Mouse (Mus musculus) embryonic facial prominence, embryonic 14.5 days (tissue): ENCODE results near the gene Arid5b. TPM values are rescaled to one million over a fixed set of nuclear protein-coding genes. Genes with fewer than 3 reads are reported as not detected.
A peak's percentile ranks its signal among the peaks of the same experiment; 100 is the strongest.

Experiments used
- ATAC-seq: fragments of 200-750 bp; cut with Nextera tagmentation; 2 replicates; pipeline ENCODE4 v1.8.0; 2017; ENCODE audit warnings: low read depth, moderate number of reproducible peaks, moderate TSS enrichment
- DNase-seq: peaks from one replicate; pipeline ENCODE4 v3.0.0-alpha.2; 2015; ENCODE audit warnings: low spot score
- H3K27ac ChIP-seq: fragments of 300-500 bp; sonication (generic); replicated peaks from 2 replicates; pipeline ENCODE4 v1.5.1; 2014; ENCODE audit warnings: low read depth, mild to moderate bottlenecking, low read length, moderate library complexity
- H3K27me3 ChIP-seq: fragments of 300-500 bp; sonication (generic); replicated peaks from 2 replicates; pipeline ENCODE4 v1.6.1; 2014; ENCODE audit warnings: low read length; ENCODE audit not compliant: control insufficient read depth, insufficient read depth
- H3K36me3 ChIP-seq: fragments of 300-500 bp; sonication (generic); 2 replicates; pipeline ENCODE4 v1.6.1; 2014; ENCODE audit warnings: low read length, mixed read lengths; ENCODE audit not compliant: control insufficient read depth, insufficient read depth
- H3K4me1 ChIP-seq: fragments of 300-500 bp; sonication (generic); 2 replicates; pipeline ENCODE4 v1.6.1; 2014; ENCODE audit warnings: antibody characterized with exemption, low read length; ENCODE audit not compliant: control insufficient read depth, insufficient read depth
- H3K4me2 ChIP-seq: fragments of 300-500 bp; sonication (generic); 2 replicates; pipeline ENCODE4 v1.6.1; 2014; ENCODE audit warnings: low read depth, mild to moderate bottlenecking, low read length, moderate library complexity, mixed read lengths
- H3K4me3 ChIP-seq: fragments of 300-500 bp; sonication (generic); 2 replicates; pipeline ENCODE4 v1.5.1; 2014; ENCODE audit warnings: low read depth, mild to moderate bottlenecking, low read length
- H3K9ac ChIP-seq: fragments of 300-500 bp; sonication (generic); 2 replicates; pipeline ENCODE4 v1.6.1; 2014; ENCODE audit warnings: low read depth, mild to moderate bottlenecking, low read length, moderate library complexity, mixed read lengths
- H3K9me3 ChIP-seq: fragments of 300-500 bp; sonication (generic); 2 replicates; pipeline ENCODE4 v1.6.1; 2016; ENCODE audit warnings: low read length; ENCODE audit not compliant: control insufficient read depth
- WGBS: fragments of 180-500 bp; shearing (Covaris S2); extraction: QIAGEN DNeasy Blood & Tissue Kit; methylation state at CpG from one replicate; pipeline ENCODE4 v1.1.7; 2014; 5-methylcytosine and 5-hydroxymethylcytosine counted together
- polyA plus RNA-seq: library from polyadenylated mRNA; unstranded; fragments of >200 nt; fragmentation: Nextera tagmentation; extraction: Ambion mirVana; gene quantifications from 2 replicates; pipeline ENCODE4 v1.2.1, GENCODE M21; 2014

Arid5b gene
- polyA plus RNA-seq, 1 experiment from 2014 or later: 34.4 TPM

- Histone ChIP-seq H3K4me3 (no peak overlapping the region), H3K9ac (no peak overlapping the region), H3K4me1 (peaks cover 36% of the 10 kb centered on the region), H3K27me3 (no peaks in the 10 kb centered on the region), H3K27ac (no peak overlapping the region), H3K9me3 (no peaks in the 10 kb centered on the region), H3K36me3 (peaks cover 37% of the 10 kb centered on the region), H3K4me2 (no peak overlapping the region)
- 44% methylated on average over 7 of the region's 7 CpGs for WGBS
- ATAC-seq (no peak), DNase-seq (no peak)
These were observed 148.9 kb downstream of the Arid5b start for GRCm38 (mm10) chr10:68129651-68130050.

- DNase-seq: no peak
- H3K27me3 ChIP-seq: no peaks in the 10 kb centered on the region
- H3K9me3 ChIP-seq: no peaks in the 10 kb centered on the region
- H3K27ac ChIP-seq: no peak overlapping the region
- no peak overlapping the region for H3K4me2 ChIP-seq
- WGBS: 78% methylated on average over 3 of the region's 3 CpGs
- H3K9ac ChIP-seq: no peak overlapping the region
- no peak for ATAC-seq
- H3K4me1 ChIP-seq: peaks cover 36% of the 10 kb centered on the region
- peaks cover 42% of the 10 kb centered on the region for H3K36me3 ChIP-seq
- no peak overlapping the region for H3K4me3 ChIP-seq
These were observed 149.5 kb downstream of the Arid5b start for GRCm38 (mm10) chr10:68129009-68129408.

GRCm38 (mm10) chr10:68128441-68128848, 150.1 kb downstream of the Arid5b start:
- Histone ChIP-seq H3K27ac (peak overlapping the region; percentile 45), H3K9me3 (no peaks in the 10 kb centered on the region), H3K36me3 (peaks cover 45% of the 10 kb centered on the region), H3K4me3 (no peak overlapping the region), H3K4me1 (peaks cover 36% of the 10 kb centered on the region), H3K27me3 (no peaks in the 10 kb centered on the region), H3K9ac (no peak overlapping the region), H3K4me2 (no peak overlapping the region; the same call in 1 of the 2 replicates)
- ATAC-seq: no peak
- 45% methylated on average over 10 of the region's 10 CpGs for WGBS
- DNase-seq: peak; percentile 70

GRCm38 (mm10) chr10:68127604-68128256, 150.8 kb downstream of the Arid5b start:
- peak overlapping the region; percentile 45 for H3K27ac ChIP-seq
- H3K9me3 ChIP-seq: no peaks in the 10 kb centered on the region
- ATAC-seq (no peak), DNase-seq (no peak)
- H3K27me3 ChIP-seq: no peaks in the 10 kb centered on the region
- 52% methylated on average over 6 of the region's 6 CpGs for WGBS
- H3K4me3 ChIP-seq: no peak overlapping the region
- H3K4me1 ChIP-seq: peaks cover 36% of the 10 kb centered on the region
- no peak overlapping the region for H3K4me2 ChIP-seq
- peaks cover 42% of the 10 kb centered on the region; the same call in 1 of the 2 replicates for H3K36me3 ChIP-seq
- no peak overlapping the region for H3K9ac ChIP-seq

- WGBS: 64% methylated on average over 2 of the region's 2 CpGs
- H3K9ac ChIP-seq: no peak overlapping the region
- peaks cover 36% of the 10 kb centered on the region; the same call in 1 of the 2 replicates for H3K36me3 ChIP-seq
- no peak overlapping the region for H3K4me3 ChIP-seq
- ATAC-seq: no peak
- no peak overlapping the region for H3K27ac ChIP-seq
- peaks cover 39% of the 10 kb centered on the region for H3K4me1 ChIP-seq
- no peaks in the 10 kb centered on the region for H3K27me3 ChIP-seq
- H3K4me2 ChIP-seq: no peak overlapping the region
- H3K9me3 ChIP-seq: no peaks in the 10 kb centered on the region
- DNase-seq: no peak
These were observed 151.4 kb downstream of the Arid5b start for GRCm38 (mm10) chr10:68127104-68127503.

GRCm38 (mm10) chr10:68126551-68126950, 152.0 kb downstream of the Arid5b start:
- ATAC-seq (peak; percentile 19; the same call in 1 of the 2 replicates), DNase-seq (no peak)
- Histone ChIP-seq H3K4me2 (no peak overlapping the region), H3K9ac (no peak overlapping the region), H3K36me3 (peaks cover 32% of the 10 kb centered on the region; the same call in 1 of the 2 replicates), H3K27ac (0 out of 2 replicates have a peak overlapping the region, but pooled peaks have one; percentile 3), H3K4me3 (no peak overlapping the region), H3K4me1 (peaks cover 39% of the 10 kb centered on the region), H3K9me3 (no peaks in the 10 kb centered on the region), H3K27me3 (no peaks in the 10 kb centered on the region)
- WGBS: 59% methylated on average over 2 of the region's 2 CpGs

GRCm38 (mm10) chr10:68125919-68126550, 152.5 kb downstream of the Arid5b start:
- H3K27me3 ChIP-seq: no peaks in the 10 kb centered on the region
- no peak overlapping the region for H3K4me2 ChIP-seq
- H3K36me3 ChIP-seq: peaks cover 37% of the 10 kb centered on the region; the same call in 1 of the 2 replicates
- no peak overlapping the region for H3K4me3 ChIP-seq
- peaks cover 39% of the 10 kb centered on the region for H3K4me1 ChIP-seq
- DNase-seq (peak; percentile 79), ATAC-seq (peak; percentile 62)
- 46% methylated on average over 8 of the region's 8 CpGs for WGBS
- H3K9ac ChIP-seq: no peak overlapping the region
- peak overlapping the region; percentile 24; the same call in 1 of the 2 replicates for H3K27ac ChIP-seq
- no peaks in the 10 kb centered on the region for H3K9me3 ChIP-seq

GRCm38 (mm10) chr10:68124985-68125384, 153.6 kb downstream of the Arid5b start:
- 0 out of 2 replicates have a peak overlapping the region, but pooled peaks have one; percentile 24 for H3K27ac ChIP-seq
- H3K4me1 ChIP-seq: peaks cover 32% of the 10 kb centered on the region; the same call in 1 of the 2 replicates
- H3K27me3 ChIP-seq: no peaks in the 10 kb centered on the region
- ATAC-seq (no peak), DNase-seq (peak; percentile 59)
- no peak overlapping the region for H3K4me3 ChIP-seq
- peaks cover 29% of the 10 kb centered on the region for H3K36me3 ChIP-seq
- WGBS: 50% methylated on average over 2 of the region's 2 CpGs
- H3K9me3 ChIP-seq: no peaks in the 10 kb centered on the region
- no peak overlapping the region for H3K4me2 ChIP-seq
- no peak overlapping the region for H3K9ac ChIP-seq
